Mouse (Mus musculus) hindbrain, embryonic 14.5 days (tissue): ENCODE results near the gene Olfr284. TPM values are rescaled to one million over a fixed set of nuclear protein-coding genes. Genes with fewer than 3 reads are reported as not detected.
A peak's percentile ranks its signal among the peaks of the same experiment; 100 is the strongest.

ENCODE experiments used
- ATAC-seq: fragments of 200-750 bp; cut with Nextera tagmentation; 2 replicates; pipeline ENCODE4 v1.8.0; 2017; ENCODE audit warnings: moderate number of reproducible peaks, mild to moderate bottlenecking, moderate TSS enrichment, moderate library complexity; ENCODE audit not compliant: low FRiP score
- DNase-seq: peaks from one replicate; pipeline ENCODE4 v3.0.0-alpha.2; 2015; ENCODE audit warnings: low spot score
- H3K27ac ChIP-seq: fragments of 300-500 bp; sonication (generic); 2 replicates; pipeline ENCODE4 v1.5.1; 2014; ENCODE audit warnings: mild to moderate bottlenecking, moderate library complexity
- H3K27me3 ChIP-seq: fragments of 300-500 bp; sonication (generic); 2 replicates; pipeline ENCODE4 v1.6.1; 2014; ENCODE audit warnings: mild to moderate bottlenecking, low read length, mixed read lengths; ENCODE audit not compliant: control insufficient read depth, insufficient read depth
- H3K36me3 ChIP-seq: fragments of 300-500 bp; sonication (generic); replicated peaks from 2 replicates; pipeline ENCODE4 v1.6.1; 2014; ENCODE audit not compliant: control insufficient read depth, insufficient read depth
- H3K4me1 ChIP-seq: fragments of 300-500 bp; sonication (generic); replicated peaks from 2 replicates; pipeline ENCODE4 v1.6.1; 2014; ENCODE audit warnings: antibody characterized with exemption, low read length, mixed read lengths; ENCODE audit not compliant: control insufficient read depth, insufficient read depth
- H3K4me2 ChIP-seq: fragments of 300-500 bp; sonication (generic); replicated peaks from 2 replicates; pipeline ENCODE4 v1.6.1; 2014; ENCODE audit warnings: mild to moderate bottlenecking, moderate library complexity
- H3K4me3 ChIP-seq: fragments of 300-500 bp; sonication (generic); replicated peaks from 2 replicates; pipeline ENCODE4 v1.5.1; 2014; ENCODE audit warnings: mild to moderate bottlenecking, low read length
- H3K9ac ChIP-seq: fragments of 300-500 bp; sonication (generic); 2 replicates; pipeline ENCODE4 v1.6.1; 2014
- H3K9me3 ChIP-seq: fragments of 300-500 bp; sonication (generic); 2 replicates; pipeline ENCODE4 v1.6.1; 2016; ENCODE audit warnings: low read length; ENCODE audit not compliant: control insufficient read depth
- WGBS: fragments of 180-500 bp; shearing (Covaris S2); extraction: QIAGEN DNeasy Blood & Tissue Kit; methylation state at CpG from one replicate; pipeline ENCODE4 v1.1.7; 2014; 5-methylcytosine and 5-hydroxymethylcytosine counted together
- polyA plus RNA-seq: library from polyadenylated mRNA; unstranded; fragments of >200 nt; fragmentation: Nextera tagmentation; extraction: Ambion mirVana; gene quantifications from 2 replicates; pipeline ENCODE4 v1.2.1, GENCODE M21; 2014

Gene Olfr284
- polyA plus RNA-seq, result not detected in 2 replicates

DNA sequence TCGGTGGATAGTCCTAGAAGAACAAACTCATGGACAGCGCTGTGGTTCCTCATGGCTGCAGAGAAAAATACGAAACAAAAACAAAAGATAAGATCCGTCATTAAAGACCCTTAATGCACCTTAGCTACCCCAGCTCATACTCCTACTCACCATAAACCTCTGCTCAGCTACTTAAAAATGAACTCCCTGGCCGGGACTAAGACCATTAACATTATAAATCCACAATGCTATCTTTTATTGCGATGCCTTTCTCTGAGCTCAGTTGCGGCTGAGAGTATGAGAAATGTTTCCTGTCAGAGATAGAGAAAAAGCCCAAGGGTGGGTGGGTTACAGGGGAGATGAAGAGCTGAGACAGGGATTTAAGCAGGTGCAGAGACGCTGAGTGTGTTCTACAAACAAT is at the start of gene Olfr284:
Gene Olfr284, minus strand, starts transcription at position 101 of the 400 bp plus-strand sequence.
- H3K27me3 ChIP-seq, result no peaks in the 10 kb centered on the region
- no peak within 1 kb of the TSS for H3K27ac ChIP-seq
- H3K9me3 ChIP-seq, result no peaks in the 10 kb centered on the region
- no peak within 1 kb of the TSS for H3K4me2 ChIP-seq
- 85% methylated on average over 8 of the region's 8 CpGs for WGBS
- no peak for DNase-seq
- H3K4me3 ChIP-seq, result no peak within 1 kb of the TSS
- ATAC-seq, result no peak
- H3K4me1 ChIP-seq, result no peaks in the 10 kb centered on the region
- no peaks in the 10 kb centered on the region for H3K36me3 ChIP-seq
- no peak within 1 kb of the TSS for H3K9ac ChIP-seq

DNA sequence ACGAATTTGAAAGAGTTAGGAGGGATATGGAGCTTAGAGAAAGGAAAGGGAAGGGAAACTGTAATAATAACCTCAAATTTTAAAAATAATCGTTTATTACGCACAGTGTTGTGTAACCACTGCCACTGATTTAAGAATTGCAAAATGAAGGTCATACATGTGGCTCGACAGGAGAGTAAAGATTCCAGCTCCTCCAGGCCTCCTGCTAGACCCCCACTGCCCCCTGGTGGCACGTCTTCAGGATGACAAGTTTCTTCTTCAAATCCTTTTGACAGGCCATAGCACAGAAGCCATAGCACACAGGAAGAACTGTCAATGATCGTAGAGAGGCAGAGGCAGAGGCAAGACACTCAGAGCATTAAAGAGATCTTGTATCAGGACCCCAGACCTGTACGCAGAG is 49.0 kb upstream of the Olfr284 start:
- no peak overlapping the region for H3K9ac ChIP-seq
- DNase-seq (peak; percentile 81), ATAC-seq (no peak)
- no peaks in the 10 kb centered on the region for H3K9me3 ChIP-seq
- no peak overlapping the region for H3K4me2 ChIP-seq
- H3K27ac ChIP-seq, result no peak overlapping the region
- no peaks in the 10 kb centered on the region for H3K27me3 ChIP-seq
- no peak overlapping the region for H3K4me3 ChIP-seq
- no peaks in the 10 kb centered on the region for H3K36me3 ChIP-seq
- WGBS, result 33% methylated on average over 7 of the region's 7 CpGs
- no peaks in the 10 kb centered on the region for H3K4me1 ChIP-seq

DNA sequence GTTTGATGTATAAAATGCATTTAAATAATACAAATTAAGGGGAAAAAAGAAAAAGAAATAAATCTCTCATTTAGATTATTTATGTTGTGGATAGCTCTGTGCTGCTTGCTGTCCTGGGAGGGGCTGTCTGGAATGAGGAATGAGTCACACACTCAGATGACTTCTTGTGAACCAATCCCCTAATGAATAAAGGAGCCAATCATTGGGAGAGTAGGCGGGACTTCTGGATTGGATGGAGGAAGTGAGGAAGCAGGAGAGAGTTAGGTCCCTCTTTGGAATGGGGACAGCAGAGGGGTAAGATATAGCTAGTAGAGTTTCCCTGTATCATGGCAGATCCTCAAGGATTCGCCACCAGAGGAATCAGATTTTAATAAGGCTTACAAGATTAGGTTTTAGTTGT is 46.8 kb upstream of the Olfr284 start:
- H3K4me2 ChIP-seq, result no peak overlapping the region
- H3K4me3 ChIP-seq, result no peak overlapping the region
- no peak overlapping the region for H3K27ac ChIP-seq
- no peaks in the 10 kb centered on the region for H3K27me3 ChIP-seq
- H3K4me1 ChIP-seq, result no peaks in the 10 kb centered on the region
- DNase-seq, result no peak
- H3K36me3 ChIP-seq, result no peaks in the 10 kb centered on the region
- WGBS, result 85% methylated on average over 2 of the region's 2 CpGs
- H3K9ac ChIP-seq, result no peak overlapping the region
- H3K9me3 ChIP-seq, result no peaks in the 10 kb centered on the region
- no peak for ATAC-seq

DNA sequence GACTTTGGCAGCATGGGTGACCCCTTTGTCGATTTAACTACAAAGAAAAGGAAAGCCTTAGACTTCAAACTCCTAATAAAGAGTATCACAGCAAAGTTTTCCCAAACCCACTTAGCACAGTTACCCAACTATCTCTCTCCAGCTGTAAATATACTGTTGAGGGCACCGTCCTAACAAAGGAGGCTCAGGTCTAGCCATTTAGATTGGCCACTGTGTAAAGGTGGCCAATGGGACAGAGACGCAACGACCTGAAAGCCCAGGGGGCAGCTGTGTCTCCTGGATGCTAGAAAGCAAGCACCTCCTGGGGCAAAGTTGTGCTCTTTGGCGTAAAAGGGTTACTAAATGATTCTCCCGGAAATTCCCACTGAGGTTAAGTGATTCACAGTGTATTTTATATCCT is 40.1 kb upstream of the Olfr284 start, which contains the start of gene Olfr283:
Gene Olfr283, minus strand, starts transcription at position 101 of the 400 bp plus-strand sequence.
- Histone ChIP-seq H3K4me1 (no peaks in the 10 kb centered on the region), H3K27me3 (no peaks in the 10 kb centered on the region), H3K9ac (no peak within 1 kb of the TSS), H3K9me3 (no peaks in the 10 kb centered on the region), H3K36me3 (no peaks in the 10 kb centered on the region), H3K4me2 (no peak within 1 kb of the TSS), H3K27ac (no peak within 1 kb of the TSS), H3K4me3 (no peak within 1 kb of the TSS)
- ATAC-seq (no peak), DNase-seq (no peak)
- 84% methylated on average over 6 of the region's 6 CpGs for WGBS

DNA sequence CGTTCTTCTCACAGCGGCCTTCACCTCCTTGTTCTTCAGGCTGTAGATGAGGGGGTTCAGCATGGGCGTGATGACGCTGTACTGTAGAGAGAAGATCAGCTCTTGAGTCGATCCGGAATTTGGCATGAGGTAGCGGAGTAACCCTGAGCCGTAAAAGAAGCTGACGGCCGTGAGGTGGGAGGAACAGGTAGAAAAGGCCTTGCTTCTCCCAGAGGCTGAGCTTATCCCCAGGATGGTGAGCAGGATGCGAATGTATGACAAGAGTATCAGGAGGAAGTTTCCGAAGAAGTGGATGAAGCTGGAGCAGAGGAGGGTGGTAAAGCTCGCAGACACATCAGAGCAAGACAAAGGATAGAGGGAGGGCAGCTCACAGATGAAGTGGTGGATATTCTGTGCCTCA is 37.4 kb upstream of the Olfr284 start:
- Histone ChIP-seq H3K9ac (no peak overlapping the region), H3K27ac (no peak overlapping the region), H3K4me3 (no peak overlapping the region), H3K4me1 (no peaks in the 10 kb centered on the region), H3K27me3 (no peaks in the 10 kb centered on the region), H3K4me2 (no peak overlapping the region), H3K9me3 (no peaks in the 10 kb centered on the region), H3K36me3 (no peaks in the 10 kb centered on the region)
- DNase-seq (no peak), ATAC-seq (no peak)
- WGBS, result 93% methylated on average over 13 of the region's 13 CpGs

DNA sequence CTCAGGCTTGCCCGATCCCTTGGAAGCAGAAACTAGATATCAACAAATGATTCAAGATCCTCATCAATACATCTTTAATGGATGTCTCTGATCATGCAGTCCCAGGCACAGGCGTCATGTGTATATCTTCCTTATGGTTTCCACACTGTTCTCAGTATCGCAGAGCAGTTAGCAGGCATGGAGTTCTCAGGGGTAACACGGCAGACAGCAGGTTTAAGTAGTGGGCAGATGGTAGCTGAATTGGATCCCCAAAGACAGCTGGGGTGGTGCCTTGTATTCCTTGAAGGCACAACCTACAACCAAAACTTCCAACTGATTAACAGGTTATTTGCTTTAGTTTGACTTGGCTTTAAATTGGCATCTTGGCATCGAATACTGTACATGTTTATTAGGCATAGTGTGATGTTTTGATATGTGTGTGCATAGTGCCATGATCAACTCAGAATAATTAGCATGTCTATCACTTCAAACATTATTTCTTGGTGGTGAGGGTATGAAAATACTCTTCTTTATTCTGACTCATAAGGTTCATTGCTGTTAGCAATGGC is 23.5 kb downstream of the Olfr284 start, which contains the start of gene Olfr285:
Gene Olfr285, minus strand, starts transcription at position 177 of the 548 bp plus-strand sequence.
- Histone ChIP-seq H3K4me2 (no peak within 1 kb of the TSS), H3K9ac (no peak within 1 kb of the TSS), H3K27me3 (no peaks in the 10 kb centered on the region), H3K4me1 (no peaks in the 10 kb centered on the region), H3K27ac (no peak within 1 kb of the TSS), H3K4me3 (no peak within 1 kb of the TSS), H3K9me3 (no peaks in the 10 kb centered on the region), H3K36me3 (no peaks in the 10 kb centered on the region)
- 90% methylated on average over 5 of the region's 5 CpGs for WGBS
- ATAC-seq (no peak), DNase-seq (no peak)

DNA sequence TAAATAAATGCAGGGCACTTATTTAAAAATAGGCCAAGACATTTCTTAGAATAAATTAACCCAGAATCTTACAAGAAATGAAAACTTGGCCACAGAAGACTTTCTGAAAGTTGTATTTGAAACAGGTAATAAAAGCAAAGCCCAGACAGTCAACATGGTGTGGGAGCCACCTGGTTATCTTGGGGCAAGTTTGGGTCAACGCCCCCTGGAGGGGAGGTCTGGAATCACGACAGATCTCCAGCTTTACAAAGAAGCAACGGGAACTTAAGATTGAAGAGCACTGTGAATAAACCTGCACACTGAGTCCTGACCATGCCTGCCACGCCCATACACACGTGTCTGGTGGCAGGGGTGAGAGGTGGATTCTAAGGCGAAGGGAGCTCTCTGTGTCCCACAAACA is 25.1 kb downstream of the Olfr284 start:
- no peak overlapping the region for H3K27ac ChIP-seq
- whole genome bisulfite sequencing, result 55% methylated on average over 6 of the region's 6 CpGs
- H3K4me1 ChIP-seq, result no peaks in the 10 kb centered on the region

DNA sequence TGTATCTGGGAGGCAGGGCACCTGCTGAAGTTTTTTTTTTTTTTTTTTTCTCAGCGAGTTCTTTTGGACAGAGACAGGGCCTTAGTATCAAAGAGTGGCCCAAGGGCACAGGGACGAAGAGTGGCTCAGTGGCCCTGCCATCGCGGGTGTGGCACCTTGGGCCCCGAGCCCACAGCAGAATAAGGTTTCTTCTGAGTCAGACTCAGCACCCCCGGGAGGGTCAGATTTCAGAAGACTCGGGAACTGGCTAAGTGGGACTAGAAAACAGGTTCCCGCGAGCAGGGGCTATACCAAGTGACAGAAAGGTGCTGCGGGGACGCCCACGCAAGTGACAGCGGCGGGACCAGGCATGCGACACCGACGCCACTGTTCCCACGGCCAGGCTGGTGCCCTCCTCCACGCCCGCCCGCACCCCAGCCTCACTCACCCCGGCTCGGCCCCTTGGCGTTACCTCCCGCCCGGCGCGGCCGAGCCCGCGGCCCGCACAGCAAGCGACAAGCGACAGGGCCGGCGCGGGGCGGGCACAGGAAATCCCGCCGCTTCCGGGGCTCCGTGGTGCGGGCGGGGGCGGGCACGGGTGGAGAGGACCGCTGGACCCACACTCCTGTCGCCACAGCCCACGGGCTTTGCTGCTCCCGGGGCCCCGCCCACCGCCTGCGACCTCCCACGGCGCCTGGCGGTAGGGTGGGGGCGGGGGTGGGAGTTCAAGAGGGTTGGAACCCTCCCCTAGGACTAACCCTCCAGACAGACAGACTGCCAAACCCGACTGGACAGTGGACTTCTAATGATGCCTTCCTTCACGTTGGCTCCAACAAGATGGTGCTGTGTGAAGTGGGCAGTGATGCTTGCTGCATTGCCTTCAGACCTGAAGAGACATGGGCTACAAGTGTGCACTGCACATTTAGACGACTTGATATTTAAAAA is 44.9 kb downstream of the Olfr284 start, which contains the start of gene Zfp641:
Gene Zfp641, minus strand, starts transcription at position 534 of the 924 bp plus-strand sequence.
- DNase-seq (peak; percentile 42), ATAC-seq (peak; percentile 64; the same call in 1 of the 2 replicates)
- H3K4me2 ChIP-seq, result peak within 1 kb of the TSS; percentile 77
- H3K9ac ChIP-seq, result peak within 1 kb of the TSS; percentile 73
- H3K36me3 ChIP-seq, result 0 out of 2 replicates have a peak, but pooled peaks cover 5% of the 10 kb centered on the region
- no peaks in the 10 kb centered on the region for H3K27me3 ChIP-seq
- H3K27ac ChIP-seq, result no peak within 1 kb of the TSS
- H3K9me3 ChIP-seq, result 0 out of 2 replicates have a peak, but pooled peaks cover 11% of the 10 kb centered on the region
- no peaks in the 10 kb centered on the region for H3K4me1 ChIP-seq
- H3K4me3 ChIP-seq, result peak within 1 kb of the TSS; percentile 62
- WGBS, result 2% methylated on average over 58 of the region's 60 CpGs

More for the DNA sequence above, 25.1 kb downstream of the Olfr284 start:
- Histone ChIP-seq H3K27me3 (no peaks in the 10 kb centered on the region), H3K4me2 (no peak overlapping the region), H3K4me3 (no peak overlapping the region), H3K9ac (no peak overlapping the region), H3K9me3 (no peaks in the 10 kb centered on the region), H3K36me3 (no peaks in the 10 kb centered on the region)
- ATAC-seq, result no peak
- no peak for DNase-seq

DNA sequence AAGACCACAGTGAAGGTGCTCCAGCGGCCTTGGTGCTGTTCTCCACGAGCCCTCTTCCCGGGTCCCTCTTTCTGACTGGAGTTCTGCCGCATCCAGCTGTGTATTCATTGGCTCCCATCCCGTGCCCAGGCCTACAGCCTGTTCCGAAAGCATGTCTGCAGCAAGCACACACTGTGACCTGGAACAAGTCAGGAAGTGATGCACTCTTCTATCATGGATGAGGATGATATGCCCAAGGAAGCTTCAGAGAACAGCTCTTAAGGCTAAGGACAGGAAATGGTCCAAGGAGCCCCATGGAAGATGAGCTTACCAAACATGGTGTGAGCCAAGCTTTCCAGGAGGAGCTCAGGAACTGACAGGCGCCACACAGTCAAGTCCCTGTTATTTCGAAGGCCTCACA is 47.1 kb downstream of the Olfr284 start:
- DNase-seq (no peak), ATAC-seq (no peak)
- Histone ChIP-seq H3K4me2 (no peak overlapping the region), H3K27ac (no peak overlapping the region), H3K36me3 (peaks cover 14% of the 10 kb centered on the region; the same call in 1 of the 2 replicates), H3K4me1 (no peaks in the 10 kb centered on the region), H3K9me3 (no peaks in the 10 kb centered on the region), H3K4me3 (no peak overlapping the region), H3K27me3 (no peaks in the 10 kb centered on the region), H3K9ac (no peak overlapping the region)
- WGBS, result 89% methylated on average over 8 of the region's 8 CpGs
